Mouse (Mus musculus) thymus, adult 2 months (tissue): ENCODE results near the gene Ccdc125. TPM values are rescaled to one million over a fixed set of nuclear protein-coding genes. Genes with fewer than 3 reads are reported as not detected.

ENCODE experiments used
- DNase-seq: peaks from one replicate; pipeline ENCODE4 v3.0.0; 2021
- H3K27ac ChIP-seq: fragments of 200-500 bp; 2 replicates; pipeline ENCODE4 v1.5.1; 2012; ENCODE audit warnings: low read length, control low read depth; ENCODE audit not compliant: control insufficient read depth, insufficient read depth
- H3K27me3 ChIP-seq: fragments of 200-500 bp; 2 replicates; pipeline ENCODE4 v1.6.1; 2012; ENCODE audit warnings: mild to moderate bottlenecking, low read length, moderate library complexity, mixed read lengths; ENCODE audit not compliant: control insufficient read depth, insufficient read depth
- H3K36me3 ChIP-seq: fragments of 200-500 bp; 2 replicates; pipeline ENCODE4 v1.6.1; 2012; ENCODE audit warnings: mild to moderate bottlenecking, low read length, moderate library complexity; ENCODE audit not compliant: control insufficient read depth, insufficient read depth
- H3K4me1 ChIP-seq: fragments of 200-500 bp; replicated peaks from 2 replicates; pipeline ENCODE4 v1.6.1; 2012; ENCODE audit warnings: low read length; ENCODE audit not compliant: control insufficient read depth, insufficient read depth
- H3K4me3 ChIP-seq: fragments of 200-500 bp; 2 replicates; pipeline ENCODE4 v1.5.1; 2012; ENCODE audit warnings: mild to moderate bottlenecking, low read length, control low read depth, moderate library complexity; ENCODE audit not compliant: control insufficient read depth, insufficient read depth
- CTCF ChIP-seq: fragments of 200-500 bp; IDR thresholded peaks from 2 replicates; pipeline ENCODE4 v1.5.1; 2012; ENCODE audit warnings: mild to moderate bottlenecking, control low read depth, low read length, moderate library complexity, borderline replicate concordance; ENCODE audit not compliant: control insufficient read depth, poor library complexity, insufficient read depth; ENCODE audit errors: extremely low read depth
- POLR2A ChIP-seq: fragments of 200-500 bp; IDR thresholded peaks from 2 replicates; pipeline ENCODE4 v1.6.1; 2012; ENCODE audit warnings: mild to moderate bottlenecking, low read length, control low read depth, moderate library complexity; ENCODE audit not compliant: control insufficient read depth, poor library complexity, insufficient read depth; ENCODE audit errors: extremely low read depth
- WGBS: fragments of 180-500 bp; shearing (Covaris S2); methylation state at CpG from one replicate; pipeline ENCODE4 v1.1.7; 2018; 5-methylcytosine and 5-hydroxymethylcytosine counted together
- polyA plus RNA-seq: library from polyadenylated mRNA; depleted of rRNA; stranded (reverse); fragments of >200 nt; gene quantifications from 2 replicates; pipeline ENCODE4 v1.2.3, GENCODE M21; 2012

Gene Ccdc125
- polyA plus RNA-seq, 1 experiment, result 2.3 TPM

DNA sequence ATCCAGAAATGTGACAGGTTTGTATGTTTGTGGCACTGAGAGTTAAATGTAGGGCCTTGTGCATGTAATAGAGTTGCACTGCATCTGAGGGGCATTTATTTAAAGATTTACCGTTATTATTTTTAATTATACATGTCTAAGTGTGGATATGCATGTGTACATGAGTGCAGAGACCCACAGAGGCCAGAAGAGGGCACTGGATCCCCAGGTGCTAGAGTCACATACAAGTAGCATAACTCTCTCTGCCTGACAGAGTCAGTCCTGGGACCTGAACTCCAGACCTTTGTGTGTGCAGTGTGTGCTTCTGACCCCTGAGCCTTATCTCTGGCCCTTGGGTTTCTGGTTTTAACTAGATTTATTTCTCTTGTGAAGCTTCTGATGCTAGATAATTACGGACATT is 14.8 kb downstream of the Ccdc125 start:
- DNase-seq, result no peak
- Histone ChIP-seq H3K4me1 (no peaks in the 10 kb centered on the region), H3K36me3 (no peaks in the 10 kb centered on the region; the same call in 1 of the 2 replicates), H3K27ac (no peak overlapping the region), H3K4me3 (no peak overlapping the region), H3K27me3 (no peaks in the 10 kb centered on the region)
- TF ChIP-seq CTCF, result no peak
- TF ChIP-seq POLR2A, result no peak
- WGBS, result 83% methylated on average over 2 of the region's 2 CpGs

- no peaks in the 10 kb centered on the region for H3K4me1 ChIP-seq
- no peaks in the 10 kb centered on the region; the same call in 1 of the 2 replicates for H3K36me3 ChIP-seq
- TF ChIP-seq POLR2A (no peak), CTCF (no peak)
- DNase-seq, result no peak
- H3K27me3 ChIP-seq, result no peaks in the 10 kb centered on the region
- WGBS, result 96% methylated on average over 7 of the region's 7 CpGs
- no peak overlapping the region for H3K4me3 ChIP-seq
- no peak overlapping the region for H3K27ac ChIP-seq
Observed at GRCm38 (mm10) chr13:100687513-100687912, 18.0 kb downstream of the Ccdc125 start.

DNA sequence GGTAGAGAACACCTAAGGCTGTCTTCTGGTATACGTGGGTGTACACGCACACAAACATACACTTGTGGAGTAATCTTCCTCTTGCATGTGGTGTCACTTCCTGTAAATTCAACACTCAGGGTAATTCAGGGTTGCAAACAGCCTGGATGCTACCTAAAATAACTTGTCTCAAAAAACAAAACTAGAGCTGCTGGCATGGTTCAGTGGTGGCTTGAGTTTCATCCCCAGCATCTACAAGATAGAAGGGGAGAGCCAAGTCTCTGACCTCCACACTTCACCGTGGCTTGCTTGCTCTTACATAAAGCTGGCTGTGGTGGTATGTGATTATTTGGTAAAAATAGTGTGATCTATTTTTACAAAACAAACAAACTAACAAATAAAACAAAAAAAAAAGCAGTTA is 28.0 kb downstream of the Ccdc125 start:
- 82% methylated on average over 3 of the region's 3 CpGs for WGBS
- DNase-seq, result no peak
- peaks cover 7% of the 10 kb centered on the region for H3K36me3 ChIP-seq
- H3K27me3 ChIP-seq, result no peaks in the 10 kb centered on the region
- TF ChIP-seq POLR2A (no peak), CTCF (no peak)
- no peak overlapping the region for H3K4me3 ChIP-seq
- no peaks in the 10 kb centered on the region for H3K4me1 ChIP-seq
- H3K27ac ChIP-seq, result no peak overlapping the region

- peaks cover 18% of the 10 kb centered on the region for H3K36me3 ChIP-seq
- WGBS, result 97% methylated on average over 10 of the region's 10 CpGs
- no peak for DNase-seq
Observed at GRCm38 (mm10) chr13:100698866-100699265, 29.3 kb downstream of the Ccdc125 start.

DNA sequence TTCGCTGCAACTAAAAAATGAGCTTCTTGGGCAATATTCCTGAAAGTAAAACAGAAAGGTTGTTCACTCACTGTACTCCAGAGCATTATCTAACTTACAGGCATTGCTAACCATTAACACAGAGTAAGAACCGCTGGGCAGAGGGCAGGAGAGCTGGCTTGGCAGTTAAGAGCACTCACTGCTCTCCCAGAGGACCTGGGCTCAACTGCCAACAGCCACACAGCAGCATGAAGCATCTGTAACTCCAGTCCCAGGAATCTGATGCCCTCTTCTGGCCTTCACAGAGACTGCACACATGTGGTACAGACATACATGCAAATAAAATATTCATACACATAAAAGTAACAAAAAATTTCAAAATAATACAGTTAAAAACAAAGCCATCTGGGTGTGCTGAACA is 34.0 kb downstream of the Ccdc125 start:
- no peak for DNase-seq
- Histone ChIP-seq H3K27me3 (no peaks in the 10 kb centered on the region), H3K36me3 (peaks cover 55% of the 10 kb centered on the region), H3K4me3 (no peak overlapping the region), H3K4me1 (no peaks in the 10 kb centered on the region), H3K27ac (no peak overlapping the region)
- TF ChIP-seq CTCF, result no peak
- no peak for TF ChIP-seq POLR2A
- WGBS, result 98% methylated on average over 2 of the region's 2 CpGs

More at GRCm38 (mm10) chr13:100698866-100699265, 29.3 kb downstream of the Ccdc125 start:
- Histone ChIP-seq H3K27me3 (no peaks in the 10 kb centered on the region), H3K4me1 (no peaks in the 10 kb centered on the region), H3K27ac (no peak overlapping the region), H3K4me3 (no peak overlapping the region)
- TF ChIP-seq POLR2A (no peak), CTCF (no peak)

GRCm38 (mm10) chr13:100706206-100706605 is 36.7 kb downstream of the Ccdc125 start:
- DNase-seq, result no peak
- Histone ChIP-seq H3K36me3 (peaks cover 66% of the 10 kb centered on the region), H3K4me3 (no peak overlapping the region), H3K4me1 (no peaks in the 10 kb centered on the region), H3K27ac (no peak overlapping the region), H3K27me3 (no peaks in the 10 kb centered on the region)
- WGBS, result 96% methylated on average over 7 of the region's 7 CpGs
- TF ChIP-seq CTCF (no peak), POLR2A (no peak)

GRCm38 (mm10) chr13:100715467-100715866 is 46.0 kb downstream of the Ccdc125 start:
- Histone ChIP-seq H3K4me3 (no peak overlapping the region), H3K27ac (no peak overlapping the region), H3K36me3 (peaks cover 44% of the 10 kb centered on the region), H3K27me3 (no peaks in the 10 kb centered on the region), H3K4me1 (no peaks in the 10 kb centered on the region)
- no peak for DNase-seq
- WGBS, result 97% methylated on average over 6 of the region's 6 CpGs
- TF ChIP-seq CTCF (no peak), POLR2A (no peak)
